Mouse (Mus musculus) sigmoid colon, adult 10 weeks (tissue): ENCODE measurements around the gene Nap1l5. TPM values are rescaled to one million over a fixed set of nuclear protein-coding genes. Genes with fewer than 3 reads are reported as not detected.

Experiments used
- polyA plus RNA-seq: library from polyadenylated mRNA; stranded (reverse); fragments of 350-450 nt; fragmentation: Illumina TruSeq; extraction: RNeasy Lipid Tissue Mini Kit (QIAGEN cat#74804); gene quantifications from one replicate; pipeline ENCODE4 v1.2.3, GENCODE M21; 2014; ENCODE audit warnings: low read depth, low replicate concordance

Gene Nap1l5
- 22.3 TPM for polyA plus RNA-seq

GRCm38 (mm10) chr6:58906852-58907261, at the start of gene Nap1l5:
Gene Nap1l5, minus strand, starts transcription at chr6:58907076.

Other genes with a start within 250 kb of the Nap1l5 start
- 28.2 TPM for gene Herc3, start 75.6 kb downstream of the Nap1l5 start, polyA plus RNA-seq
- 43.0 TPM for gene Fam13a, start 117.5 kb upstream of the Nap1l5 start, polyA plus RNA-seq